Mouse (Mus musculus) MEL (cell line): ENCODE data around the gene Gsg1l. TPM values are rescaled to one million over a fixed set of nuclear protein-coding genes. Genes with fewer than 3 reads are reported as not detected.

Experiments used
- DNase-seq: peaks from one replicate; pipeline ENCODE4 v3.0.0; 2011; ENCODE audit warnings: low read depth, low spot score
- H3K27ac ChIP-seq: 2 replicates; pipeline ENCODE4 v1.5.1; 2012; ENCODE audit warnings: low read depth, mild to moderate bottlenecking, control low read depth, low read length, moderate library complexity; ENCODE audit not compliant: control insufficient read depth
- H3K27me3 ChIP-seq, 2 experiments: fragments of 150-350 bp in 1 of 2; sonication (generic) in 1 of 2; 2 replicates each; pipeline ENCODE4 v1.6.1; 2012; ENCODE audit warnings: low read length in 2 of 2, mild to moderate bottlenecking in 2 of 2, improper control_type of control experiment in 1 of 2, moderate library complexity in 1 of 2; ENCODE audit not compliant: insufficient read depth in 2 of 2, control insufficient read depth in 1 of 2
- H3K36me3 ChIP-seq, 2 experiments: 2 replicates each; pipeline ENCODE4 v1.6.1; 2012 to 2014; ENCODE audit warnings: low read length in 2 of 2, improper control_type of control experiment in 1 of 2, inconsistent platforms in 1 of 2, mild to moderate bottlenecking in 1 of 2; ENCODE audit not compliant: insufficient read depth in 2 of 2, control insufficient read depth in 1 of 2
- H3K4me1 ChIP-seq, 2 experiments: fragments of 150-350 bp in 1 of 2; sonication (generic) in 1 of 2; 2 replicates each; pipeline ENCODE4 v1.6.1; 2012; ENCODE audit warnings: low read length in 2 of 2, improper control_type of control experiment in 1 of 2, mild to moderate bottlenecking in 1 of 2; ENCODE audit not compliant: insufficient read depth in 2 of 2, control insufficient read depth in 1 of 2
- H3K4me3 ChIP-seq, 2 experiments: fragments of 150-350 bp in 1 of 2; sonication (generic) in 1 of 2; 2 replicates each; pipeline ENCODE4 v1.5.1; 2012; ENCODE audit warnings: low read depth in 2 of 2, low read length in 2 of 2, mild to moderate bottlenecking in 2 of 2, moderate library complexity in 2 of 2, control low read depth in 1 of 2, improper control_type of control experiment in 1 of 2; ENCODE audit not compliant: control insufficient read depth in 1 of 2, insufficient read depth in 1 of 2
- H3K79me2 ChIP-seq: 2 replicates; pipeline ENCODE4 v1.6.1; 2012; ENCODE audit warnings: mild to moderate bottlenecking, low read length, moderate library complexity; ENCODE audit not compliant: control insufficient read depth, poor library complexity, insufficient read depth
- H3K9ac ChIP-seq: 2 replicates; pipeline ENCODE4 v1.6.1; 2012; ENCODE audit warnings: low read depth, mild to moderate bottlenecking, control low read depth, low read length, moderate library complexity; ENCODE audit not compliant: control insufficient read depth, poor library complexity, severe bottlenecking
- H3K9me3 ChIP-seq: fragments of 150-350 bp; sonication (generic); replicated peaks from 2 replicates; pipeline ENCODE4 v1.6.1; 2012; ENCODE audit warnings: mild to moderate bottlenecking, low read length, improper control_type of control experiment, moderate library complexity; ENCODE audit not compliant: insufficient read depth
- CHD1 ChIP-seq: IDR thresholded peaks from 2 replicates; pipeline ENCODE4 v1.6.1; 2012; ENCODE audit warnings: low read depth, mild to moderate bottlenecking, inconsistent platforms, low read length, improper control_type of control experiment
- ELF1 ChIP-seq: IDR thresholded peaks from 2 replicates; pipeline ENCODE4 v1.6.1; 2014; ENCODE audit warnings: low read depth, mild to moderate bottlenecking, inconsistent platforms, low read length, improper control_type of control experiment, moderate library complexity
- ETS1 ChIP-seq: IDR thresholded peaks from 2 replicates; pipeline ENCODE4 v1.6.1; 2012; ENCODE audit warnings: low read depth, mild to moderate bottlenecking, inconsistent platforms, low read length, improper control_type of control experiment, moderate library complexity
- GABPA ChIP-seq: IDR thresholded peaks from 2 replicates; pipeline ENCODE4 v1.6.1; 2012; ENCODE audit warnings: low read depth, mild to moderate bottlenecking, inconsistent platforms, low read length, improper control_type of control experiment, moderate library complexity
- KAT2A ChIP-seq: conservative IDR thresholded peaks from 2 replicates; pipeline ENCODE4 v1.6.1; 2012; ENCODE audit warnings: low read depth, low read length, improper control_type of control experiment, inconsistent platforms
- MXI1 ChIP-seq: IDR thresholded peaks from 2 replicates; pipeline ENCODE4 v1.6.1; 2011; ENCODE audit warnings: mild to moderate bottlenecking, low read depth, low read length, improper control_type of control experiment
- MYC ChIP-seq: IDR thresholded peaks from 2 replicates; pipeline ENCODE4 v1.6.1; 2011; ENCODE audit warnings: low read depth, mild to moderate bottlenecking, low read length, improper control_type of control experiment, moderate library complexity
- NELFE ChIP-seq: IDR thresholded peaks from 2 replicates; pipeline ENCODE4 v1.6.1; 2011; ENCODE audit warnings: low read depth, low read length, improper control_type of control experiment
- NRF1 ChIP-seq: IDR thresholded peaks from 2 replicates; pipeline ENCODE4 v1.6.1; 2014; ENCODE audit warnings: low read depth, mild to moderate bottlenecking, inconsistent platforms, low read length, improper control_type of control experiment, moderate library complexity; ENCODE audit not compliant: poor library complexity, insufficient read depth, severe bottlenecking
- POLR2AphosphoS2 ChIP-seq: IDR thresholded peaks from 2 replicates; pipeline ENCODE4 v1.6.1; 2011; ENCODE audit warnings: low read length, improper control_type of control experiment
- SMC3 ChIP-seq: IDR thresholded peaks from 2 replicates; pipeline ENCODE4 v1.6.1; 2011; ENCODE audit warnings: low read depth, low read length, improper control_type of control experiment
- USF1 ChIP-seq: IDR thresholded peaks from 2 replicates; pipeline ENCODE4 v1.6.1; 2014; ENCODE audit warnings: low read depth, mild to moderate bottlenecking, inconsistent platforms, low read length, improper control_type of control experiment, moderate library complexity
- ZKSCAN1 ChIP-seq: IDR thresholded peaks from 2 replicates; pipeline ENCODE4 v1.6.1; 2012; ENCODE audit warnings: low read depth, mild to moderate bottlenecking, inconsistent platforms, low read length, improper control_type of control experiment, moderate library complexity
- ZMIZ1 ChIP-seq: IDR thresholded peaks from 2 replicates; pipeline ENCODE4 v1.6.1; 2012; ENCODE audit warnings: low read depth, mild to moderate bottlenecking, inconsistent platforms, low read length, improper control_type of control experiment, moderate library complexity
- polyA plus RNA-seq, 2 experiments: library from polyadenylated mRNA; stranded (reverse) in 1 of 2; unstranded in 1 of 2; fragments of >175 nt in 1 of 2; fragments of >200 nt in 1 of 2; gene quantifications; 2 replicates each; pipeline versions ENCODE4 v1.2.1 to v1.2.4; 2012; ENCODE audit warnings: low replicate concordance in 2 of 2, low read depth in 1 of 2; ENCODE audit not compliant: insufficient read length in 2 of 2, insufficient read depth in 1 of 2, missing spikeins in 1 of 2
- total RNA-seq: library from RNA; depleted of rRNA; stranded (reverse); fragments of 300-350 nt; gene quantifications from 2 replicates; pipeline ENCODE4 v1.2.3, GENCODE M21; 2012

Gene Gsg1l
- total and polyA plus RNA-seq, 3 experiments = not detected

DNA sequence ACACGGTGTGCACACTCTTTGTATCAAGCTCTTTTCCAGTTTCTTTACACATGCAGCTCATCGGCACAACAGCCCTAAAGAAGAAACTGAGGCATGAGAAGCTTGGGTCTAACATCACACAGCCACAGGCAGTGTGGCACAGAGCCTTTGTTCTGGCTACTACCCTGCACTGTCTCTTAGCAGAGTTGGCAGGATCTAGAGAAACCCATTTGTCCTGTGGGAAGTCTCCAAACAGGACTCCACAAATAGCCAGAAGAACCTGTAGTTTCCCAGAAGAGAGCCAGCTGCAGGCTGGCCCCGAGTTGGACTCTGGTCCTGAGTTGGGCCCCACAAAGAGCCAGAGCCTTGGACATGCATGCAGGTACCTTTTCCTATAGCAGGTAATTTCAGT is 49.9 kb downstream of the Gsg1l start:
- Histone ChIP-seq H3K4me3 (no peak overlapping the region), H3K9ac (no peak overlapping the region), H3K79me2 (no peaks in the 10 kb centered on the region), H3K36me3 (no peaks in the 10 kb centered on the region), H3K9me3 (no peaks in the 10 kb centered on the region), H3K27ac (no peak overlapping the region), H3K27me3 (peaks cover 0 to 5% of the 10 kb centered on the region in 2 experiments; a peak in 2 of 4 replicates), H3K4me1 (no peaks in the 10 kb centered on the region)
- TF ChIP-seq KAT2A (no peak), GABPA (no peak)
- DNase-seq = no peak

DNA sequence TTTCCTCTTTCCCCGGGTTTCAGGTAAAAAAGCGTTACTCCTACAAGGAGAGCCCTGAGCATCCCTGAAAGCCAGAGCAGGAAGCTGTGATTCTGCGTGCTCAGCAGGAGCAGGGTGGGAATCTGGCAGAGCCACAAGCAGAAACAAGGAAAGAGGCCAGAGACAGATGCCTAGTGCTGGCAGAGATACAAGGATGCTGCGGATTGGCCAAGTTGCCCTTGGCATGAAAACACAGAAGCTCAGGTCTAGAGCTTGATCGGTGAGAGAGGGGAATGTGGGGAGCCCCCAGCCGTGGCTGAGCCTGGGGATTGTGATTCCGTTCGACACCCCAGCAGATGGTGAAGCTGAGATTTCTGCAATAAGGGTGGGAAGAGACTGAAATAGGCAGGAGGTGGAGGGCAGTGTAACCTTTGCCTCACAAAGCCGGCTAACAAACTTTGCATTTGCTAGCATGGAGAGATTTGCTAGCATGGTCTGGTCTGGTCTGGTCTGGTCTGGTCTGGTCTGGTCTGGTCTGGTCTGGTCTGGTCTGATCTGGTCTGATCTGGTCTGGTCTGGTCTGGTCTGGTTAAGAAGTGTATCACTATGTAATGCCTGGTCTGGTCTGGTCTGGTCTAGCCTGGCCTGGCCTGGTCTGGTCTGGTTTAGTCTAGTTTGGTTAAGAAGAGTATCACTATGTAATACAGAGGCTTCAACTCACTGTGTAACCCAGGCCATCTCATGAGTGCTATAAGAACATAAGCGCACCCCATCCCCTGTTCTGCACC is 50.4 kb downstream of the Gsg1l start:
- no peaks in the 10 kb centered on the region for H3K4me1 ChIP-seq
- H3K36me3 ChIP-seq = no peaks in the 10 kb centered on the region
- H3K27me3 ChIP-seq = peaks cover 0 to 5% of the 10 kb centered on the region in 2 experiments; a peak in 2 of 4 replicates
- TF ChIP-seq GABPA (no peak), MYC (no peak), POLR2AphosphoS2 (no peak), ETS1 (no peak), NELFE (no peak), ELF1 (no peak), MXI1 (no peak), USF1 (no peak), ZKSCAN1 (no peak), KAT2A (no peak), NRF1 (no peak), ZMIZ1 (no peak), SMC3 (no peak), CHD1 (no peak)
- no peaks in the 10 kb centered on the region for H3K79me2 ChIP-seq
- no peak overlapping the region for H3K4me3 ChIP-seq
- no peaks in the 10 kb centered on the region for H3K9me3 ChIP-seq
- H3K27ac ChIP-seq = no peak overlapping the region
- no peak for DNase-seq
- no peak overlapping the region for H3K9ac ChIP-seq
